Comparison of ENCODE assay signal across 23 mouse cellular contexts in the genomic region with DNA sequence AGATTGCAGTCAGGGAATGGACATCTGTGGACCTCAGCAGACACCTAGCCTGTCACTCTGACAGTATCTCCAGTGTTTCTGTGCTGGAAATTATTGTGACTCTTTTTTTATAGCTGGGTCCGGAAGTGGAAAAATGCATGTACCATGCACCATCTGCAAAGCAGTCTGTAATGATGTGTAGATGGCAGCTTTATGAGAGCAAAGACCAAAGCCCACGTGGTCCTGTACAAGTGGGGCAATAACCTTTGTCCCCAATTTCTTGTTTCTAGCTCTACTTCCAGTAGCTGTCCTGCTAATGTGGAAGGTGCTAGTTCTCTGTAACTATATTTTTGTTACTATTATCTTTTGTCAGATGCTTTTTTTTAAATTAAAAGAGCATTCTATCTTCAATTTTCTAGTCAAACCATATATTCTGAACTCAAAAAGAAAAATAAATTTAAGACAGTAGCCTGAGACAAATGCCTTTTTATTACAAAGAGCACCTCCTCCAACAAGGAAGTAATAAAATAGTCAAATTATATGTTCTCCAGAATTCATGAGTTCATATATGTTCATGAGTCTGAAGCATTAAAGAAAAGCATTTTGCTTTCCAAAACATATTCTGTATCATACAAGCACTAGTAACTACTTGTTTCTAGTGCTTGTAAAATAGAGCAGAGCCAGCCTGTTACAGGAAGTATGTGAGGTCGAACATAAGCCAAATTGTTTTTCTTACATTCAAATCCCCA. TPM values are rescaled to one million over a fixed set of nuclear protein-coding genes. Genes with fewer than 3 reads are reported as not detected.
DNase-seq lines count a peak whose midpoint lies in the region; ATAC-seq and TF ChIP-seq lines count a peak whose summit lies in the region.
"Had no signal": no experiment of that assay in that cellular context is flagged by ENCODE, and none has a peak within 500 bp of the region (broad histone marks: within the 10 kb centered on the region; RNA-seq: fewer than 3 reads in every experiment).

No protein-coding gene starts in this region.

- no peak overlapping the region for H3K27ac ChIP-seq in intestine, embryonic 15.5 days
- H3K27ac ChIP-seq in intestine, embryonic 16.5 days (ENCODE audit: low read length) = peak overlapping the region; percentile 72
- no peak overlapping the region for H3K27ac ChIP-seq in forebrain, postnatal 0 days (ENCODE audit: low read depth, low read length)
- H3K27ac ChIP-seq: embryonic facial prominence, embryonic 13.5 days; embryonic facial prominence, embryonic 15.5 days; forebrain, embryonic 13.5 days; forebrain, embryonic 15.5 days had no signal

- no peak overlapping the region for H3K4me3 ChIP-seq in intestine, embryonic 15.5 days (replicated peaks)
- H3K4me3 ChIP-seq in intestine, embryonic 16.5 days (ENCODE audit: low read length) = no peak overlapping the region
- no peak overlapping the region for H3K4me3 ChIP-seq in forebrain, postnatal 0 days (ENCODE audit: low read depth, low read length)
- H3K4me3 ChIP-seq: embryonic facial prominence, embryonic 13.5 days; embryonic facial prominence, embryonic 15.5 days; erythroblast, embryonic 14.5 days; forebrain, embryonic 13.5 days; forebrain, embryonic 15.5 days had no signal

- H3K9me3 ChIP-seq in intestine, embryonic 15.5 days = no peaks in the 10 kb centered on the region
- H3K9me3 ChIP-seq in intestine, embryonic 16.5 days (ENCODE audit: control insufficient read depth, low read length) = no peaks in the 10 kb centered on the region
- H3K9me3 ChIP-seq in forebrain, postnatal 0 days (ENCODE audit: low read length) = no peaks in the 10 kb centered on the region
- H3K9me3 ChIP-seq: embryonic facial prominence, embryonic 13.5 days; embryonic facial prominence, embryonic 15.5 days; forebrain, embryonic 13.5 days; forebrain, embryonic 15.5 days had no signal

- H3K4me1 ChIP-seq in intestine, embryonic 15.5 days (replicated peaks) = no peaks in the 10 kb centered on the region
- H3K4me1 ChIP-seq in intestine, embryonic 16.5 days (ENCODE audit: control insufficient read depth, insufficient read depth, low read length) = no peaks in the 10 kb centered on the region
- H3K4me1 ChIP-seq in forebrain, postnatal 0 days (ENCODE audit: insufficient read depth) = no peaks in the 10 kb centered on the region
- H3K4me1 ChIP-seq: embryonic facial prominence, embryonic 13.5 days; embryonic facial prominence, embryonic 15.5 days; forebrain, embryonic 13.5 days; forebrain, embryonic 15.5 days had no signal

- 51% methylated on average over 3 of the region's 3 CpGs for WGBS in intestine, embryonic 15.5 days
- WGBS in intestine, embryonic 16.5 days = 46% methylated on average over 3 of the region's 3 CpGs
- 90% methylated on average over 3 of the region's 3 CpGs for WGBS in forebrain, postnatal 0 days

- no peak for TF ChIP-seq CTCF in forebrain, postnatal 0 days (IDR thresholded peaks at IDR 0.05; ENCODE audit: low read depth)

- DNase-seq in kidney, adult 9 months = peak; percentile 37
- no peak for DNase-seq in kidney, postnatal 14 days
- peak; percentile 2 to 13 for DNase-seq in kidney, postnatal 36 days
- no peak for DNase-seq in kidney, postnatal 4 days
- DNase-seq in forebrain, postnatal 0 days = no peak
- no peak for DNase-seq in left cerebral cortex, postnatal 36 days (ENCODE audit: low spot score in 2 of 2)
- DNase-seq: adrenal gland, adult 2 months; adrenal gland, postnatal 10 days; adrenal gland, postnatal 25 days; cerebellum, adult 11 months; cerebellum, adult 18-20 months; cerebellum, adult 8-10 months; cerebellum, adult 9-11 months; cerebellum, postnatal 14 days; cerebellum, postnatal 36 days; embryo, embryonic 11 days had no signal

- no peaks in the 10 kb centered on the region for H3K27me3 ChIP-seq in intestine, embryonic 15.5 days (replicated peaks)
- no peaks in the 10 kb centered on the region for H3K27me3 ChIP-seq in intestine, embryonic 16.5 days (replicated peaks; ENCODE audit: control insufficient read depth, insufficient read depth, low read length)
- H3K27me3 ChIP-seq in forebrain, postnatal 0 days (ENCODE audit: insufficient read depth, low read length) = no peaks in the 10 kb centered on the region
- H3K27me3 ChIP-seq: embryonic facial prominence, embryonic 13.5 days; embryonic facial prominence, embryonic 15.5 days; forebrain, embryonic 13.5 days; forebrain, embryonic 15.5 days had no signal

- no peaks in the 10 kb centered on the region for H3K36me3 ChIP-seq in intestine, embryonic 15.5 days
- no peaks in the 10 kb centered on the region for H3K36me3 ChIP-seq in intestine, embryonic 16.5 days (ENCODE audit: control insufficient read depth, insufficient read depth, low read length)
- peaks cover 4% of the 10 kb centered on the region; the same call in 1 of the 2 replicates for H3K36me3 ChIP-seq in forebrain, postnatal 0 days (ENCODE audit: insufficient read depth)
- H3K36me3 ChIP-seq: embryonic facial prominence, embryonic 13.5 days; embryonic facial prominence, embryonic 15.5 days had no signal

- H3K9ac ChIP-seq in intestine, embryonic 15.5 days = no peak overlapping the region
- no peak overlapping the region for H3K9ac ChIP-seq in intestine, embryonic 16.5 days (ENCODE audit: low read depth, low read length)
- H3K9ac ChIP-seq in forebrain, postnatal 0 days = no peak overlapping the region
- H3K9ac ChIP-seq: embryonic facial prominence, embryonic 13.5 days; embryonic facial prominence, embryonic 15.5 days; forebrain, embryonic 13.5 days; forebrain, embryonic 15.5 days had no signal

- H3K4me2 ChIP-seq in intestine, embryonic 15.5 days (replicated peaks) = no peak overlapping the region
- H3K4me2 ChIP-seq in intestine, embryonic 16.5 days (ENCODE audit: low read depth, low read length) = no peak overlapping the region
- no peak overlapping the region for H3K4me2 ChIP-seq in forebrain, postnatal 0 days (ENCODE audit: low read depth)
- H3K4me2 ChIP-seq: embryonic facial prominence, embryonic 13.5 days; embryonic facial prominence, embryonic 15.5 days; forebrain, embryonic 13.5 days; forebrain, embryonic 15.5 days had no signal

- intact Hi-C loops in left cerebral cortex, postnatal 36 days (cut with DNase I) = no loop called here

- ATAC-seq in intestine, embryonic 15.5 days = peak; percentile 89
- ATAC-seq in intestine, embryonic 16.5 days = peak; percentile 96
- no peak for ATAC-seq in forebrain, postnatal 0 days
- ATAC-seq: forebrain, embryonic 13.5 days; forebrain, embryonic 15.5 days had no signal

RNA-seq across cellular contexts. Expression of a gene that starts 19.0 kb away (rescaled TPM):
- polyA plus RNA-seq in intestine, embryonic 15.5 days (2015; fragmentation: Nextera tagmentation; extraction: Ambion mirVana) = 80.6 and 86.0 TPM in 2 replicates
- 74.9 and 77.5 TPM in 2 replicates for polyA plus RNA-seq in intestine, embryonic 16.5 days (2015; fragmentation: Nextera tagmentation; extraction: Ambion mirVana)
- total RNA-seq in forebrain, postnatal 0 days (2014; rRNA removed) = 66.5 and 69.2 TPM in 2 replicates
- 80.1 and 86.1 TPM in 2 replicates for polyA plus RNA-seq in forebrain, postnatal 0 days (2015; fragmentation: Nextera tagmentation; extraction: Ambion mirVana)
- total RNA-seq in left cerebral cortex, postnatal 36 days (2021) = 10 to 100 TPM; 29.1 to 31.2 TPM

RNA-seq across cellular contexts. Expression of a gene that starts 45.5 kb away (rescaled TPM):
- 24.7 and 30.4 TPM in 2 replicates for polyA plus RNA-seq in intestine, embryonic 15.5 days (2015; fragmentation: Nextera tagmentation; extraction: Ambion mirVana)
- 25.6 and 29.1 TPM in 2 replicates for polyA plus RNA-seq in intestine, embryonic 16.5 days (2015; fragmentation: Nextera tagmentation; extraction: Ambion mirVana)
- 30.1 and 36.3 TPM in 2 replicates for total RNA-seq in forebrain, postnatal 0 days (2014; rRNA removed)
- polyA plus RNA-seq in forebrain, postnatal 0 days (2015; fragmentation: Nextera tagmentation; extraction: Ambion mirVana) = 17.9 and 25.8 TPM in 2 replicates
- total RNA-seq in left cerebral cortex, postnatal 36 days (2021) = 10 to 100 TPM; 81.4 to 90.5 TPM

Comparison
In these comparisons a context has a peak if more than half of its experiments do, and no peak if none do; other contexts are left out.
1. DNase-seq: peak in kidney, adult 9 months (single experiment) and kidney, postnatal 36 days (2 of 2); none in kidney, postnatal 14 days (single experiment), kidney, postnatal 4 days (0 of 2), forebrain, postnatal 0 days (single experiment) and left cerebral cortex, postnatal 36 days (0 of 2).